Mouse (Mus musculus) hindbrain, embryonic 16.5 days (tissue): ENCODE results near the gene Prkacb. TPM values are rescaled to one million over a fixed set of nuclear protein-coding genes. Genes with fewer than 3 reads are reported as not detected.
"Not testable (repeated sequence)": the region's sequence is repeated elsewhere in the genome, so short reads cannot be mapped to it uniquely, and the experiment has no call there.

ENCODE experiments used
- ATAC-seq: fragments of 200-750 bp; cut with Nextera tagmentation; 2 replicates; pipeline ENCODE4 v1.8.0; 2017; ENCODE audit warnings: moderate TSS enrichment, moderate library complexity
- H3K27ac ChIP-seq: fragments of 300-500 bp; sonication (generic); 2 replicates; pipeline ENCODE4 v1.5.1; 2014; ENCODE audit warnings: low read depth, mild to moderate bottlenecking, control low read depth, low read length, moderate library complexity
- H3K27me3 ChIP-seq: fragments of 300-500 bp; sonication (generic); replicated peaks from 2 replicates; pipeline ENCODE4 v1.6.1; 2014; ENCODE audit warnings: low read length; ENCODE audit not compliant: control insufficient read depth, insufficient read depth
- H3K36me3 ChIP-seq: fragments of 300-500 bp; sonication (generic); 2 replicates; pipeline ENCODE4 v1.6.1; 2014; ENCODE audit warnings: mild to moderate bottlenecking, low read length, moderate library complexity, mixed read lengths; ENCODE audit not compliant: control insufficient read depth, insufficient read depth
- H3K4me1 ChIP-seq: fragments of 300-500 bp; sonication (generic); 2 replicates; pipeline ENCODE4 v1.6.1; 2014; ENCODE audit warnings: low read depth, low read length; ENCODE audit not compliant: control insufficient read depth, insufficient read depth
- H3K4me2 ChIP-seq: fragments of 300-500 bp; sonication (generic); 2 replicates; pipeline ENCODE4 v1.6.1; 2014; ENCODE audit warnings: mild to moderate bottlenecking, low read length, control low read depth, moderate library complexity
- H3K4me3 ChIP-seq: fragments of 300-500 bp; sonication (generic); 2 replicates; pipeline ENCODE4 v1.5.1; 2014; ENCODE audit warnings: mild to moderate bottlenecking, low read length, control low read depth, moderate library complexity
- H3K9ac ChIP-seq: fragments of 300-500 bp; sonication (generic); 2 replicates; pipeline ENCODE4 v1.6.1; 2014; ENCODE audit warnings: low read depth, mild to moderate bottlenecking, control low read depth, low read length, moderate library complexity
- H3K9me3 ChIP-seq: fragments of 300-500 bp; sonication (generic); 2 replicates; pipeline ENCODE4 v1.6.1; 2014; ENCODE audit warnings: mild to moderate bottlenecking, low read length, moderate library complexity; ENCODE audit not compliant: control insufficient read depth
- WGBS: fragments of 180-500 bp; shearing (Covaris S2); extraction: QIAGEN DNeasy Blood & Tissue Kit; methylation state at CpG from one replicate; pipeline ENCODE4 v1.1.7; 2014; 5-methylcytosine and 5-hydroxymethylcytosine counted together
- polyA plus RNA-seq: library from polyadenylated mRNA; unstranded; fragments of >200 nt; fragmentation: Nextera tagmentation; extraction: Ambion mirVana; gene quantifications from 2 replicates; pipeline ENCODE4 v1.2.1, GENCODE M21; 2015

Prkacb gene
- polyA plus RNA-seq, 1 experiment from 2014 or later, result 199 TPM

GRCm38 (mm10) chr3:146741564-146742202 lies 71.1 kb downstream of the Prkacb start:
- ATAC-seq, result peak; percentile 79
- Histone ChIP-seq H3K27ac (0 out of 2 replicates have a peak overlapping the region, but pooled peaks have one; percentile 17), H3K9me3 (no peaks in the 10 kb centered on the region), H3K4me2 (no peak overlapping the region), H3K4me3 (no peak overlapping the region), H3K9ac (no peak overlapping the region), H3K36me3 (peaks cover 39% of the 10 kb centered on the region), H3K27me3 (no peaks in the 10 kb centered on the region), H3K4me1 (no peaks in the 10 kb centered on the region)
- WGBS, result 75% methylated on average over 4 of the region's 4 CpGs

DNA sequence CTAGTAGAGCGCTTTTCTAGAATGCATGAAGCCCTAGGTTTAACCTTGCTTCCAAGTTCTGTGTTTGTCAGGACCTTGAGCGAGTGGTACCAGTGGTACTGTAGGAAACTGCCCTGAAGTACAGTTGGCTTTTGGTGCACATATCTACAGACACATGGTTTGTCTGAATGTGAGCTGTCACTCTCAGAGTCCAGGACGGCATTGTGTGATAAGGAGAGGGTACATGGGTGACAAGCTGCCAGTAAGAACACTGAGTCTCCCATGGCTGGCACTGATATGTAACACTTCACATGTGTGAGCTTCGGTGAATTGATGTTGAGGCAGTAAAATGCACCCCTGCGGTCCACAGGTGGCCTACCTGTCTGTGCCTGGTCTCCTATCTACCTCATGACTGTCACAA lies 71.6 kb downstream of the Prkacb start:
- 0 out of 2 replicates have a peak overlapping the region, but pooled peaks have one; percentile 17 for H3K27ac ChIP-seq
- ATAC-seq, result 0 out of 2 replicates have a peak, but pooled peaks have one; percentile 20
- no peaks in the 10 kb centered on the region for H3K4me1 ChIP-seq
- peaks cover 37% of the 10 kb centered on the region for H3K36me3 ChIP-seq
- H3K4me2 ChIP-seq, result no peak overlapping the region
- H3K27me3 ChIP-seq, result no peaks in the 10 kb centered on the region
- no peak overlapping the region for H3K4me3 ChIP-seq
- no peak overlapping the region for H3K9ac ChIP-seq
- WGBS, result 96% methylated on average over 5 of the region's 5 CpGs
- no peaks in the 10 kb centered on the region for H3K9me3 ChIP-seq

- H3K9ac ChIP-seq, H3K4me1 ChIP-seq, H3K9me3 ChIP-seq, ATAC-seq, H3K4me3 ChIP-seq, H3K27me3 ChIP-seq, H3K27ac ChIP-seq, H3K4me2 ChIP-seq: not testable (repeated sequence)
- H3K36me3 ChIP-seq, result peaks cover 37% of the 10 kb centered on the region
- WGBS, result 89% methylated on average over 6 of the region's 6 CpGs
Observed at GRCm38 (mm10) chr3:146736186-146736585, 76.6 kb downstream of the Prkacb start.

DNA sequence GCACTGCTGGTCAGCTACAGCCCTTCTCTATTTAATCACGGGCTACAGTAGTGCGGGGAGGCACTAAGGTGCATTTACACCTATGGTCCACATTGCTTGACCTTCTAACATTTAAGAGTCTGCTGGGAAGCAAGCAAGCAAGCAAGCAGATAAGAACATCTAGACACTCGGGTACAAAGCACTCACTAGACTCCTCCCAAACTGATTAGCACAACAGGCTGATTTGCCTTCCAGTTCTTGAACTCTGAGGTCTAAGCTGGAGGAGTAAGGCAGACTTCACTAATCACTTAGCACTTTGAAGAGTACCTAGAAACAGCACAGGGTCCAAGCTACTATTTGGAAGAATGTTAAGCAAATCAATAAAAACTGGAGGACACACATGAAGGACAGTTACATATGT lies 77.1 kb downstream of the Prkacb start:
- no peak overlapping the region for H3K27ac ChIP-seq
- no peak overlapping the region for H3K4me2 ChIP-seq
- H3K9me3 ChIP-seq, result no peaks in the 10 kb centered on the region
- no peaks in the 10 kb centered on the region for H3K4me1 ChIP-seq
- ATAC-seq, result no peak
- no peak overlapping the region for H3K9ac ChIP-seq
- peaks cover 34% of the 10 kb centered on the region for H3K36me3 ChIP-seq
- no peak overlapping the region for H3K4me3 ChIP-seq
- H3K27me3 ChIP-seq, result no peaks in the 10 kb centered on the region
- 90% methylated on average over 3 of the region's 3 CpGs for WGBS

DNA sequence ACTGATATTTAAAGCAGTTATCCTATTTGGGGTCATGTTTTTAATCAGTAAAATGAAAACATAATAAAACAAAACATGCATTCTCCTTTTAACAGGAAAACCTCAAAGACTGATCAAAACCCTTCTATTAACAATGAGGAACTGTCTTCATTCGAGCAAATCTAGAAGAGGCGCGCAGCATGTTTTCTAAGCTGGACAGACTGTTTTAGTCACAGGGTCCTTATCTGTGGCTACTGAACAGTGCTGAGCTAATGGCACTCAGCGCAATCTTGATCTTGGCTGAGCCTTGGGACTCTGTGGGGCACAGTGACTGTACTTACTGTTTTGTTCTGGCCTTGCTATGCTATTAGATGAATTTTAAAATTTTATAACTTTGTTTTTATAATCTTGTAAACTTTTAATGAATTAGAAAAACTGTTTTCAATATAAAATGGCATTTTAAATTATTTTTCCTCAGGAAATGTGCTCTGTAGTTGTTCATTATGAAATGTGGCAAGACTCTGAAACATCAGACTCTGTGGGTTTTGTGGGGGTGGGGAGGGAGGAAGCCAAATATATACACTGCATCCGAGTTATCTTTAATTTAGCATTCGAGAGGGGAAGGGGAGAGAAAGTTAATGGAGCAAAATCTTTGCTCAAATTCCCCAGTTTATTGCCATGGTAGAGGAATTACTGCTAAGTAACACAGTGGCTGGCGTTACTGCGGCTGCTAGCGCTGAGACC lies 77.7 kb downstream of the Prkacb start:
- Histone ChIP-seq H3K9ac (no peak overlapping the region), H3K4me3 (no peak overlapping the region), H3K4me2 (no peak overlapping the region), H3K27ac (no peak overlapping the region), H3K9me3 (no peaks in the 10 kb centered on the region), H3K4me1 (no peaks in the 10 kb centered on the region), H3K27me3 (no peaks in the 10 kb centered on the region), H3K36me3 (peaks cover 34% of the 10 kb centered on the region)
- 92% methylated on average over 9 of the region's 9 CpGs for WGBS
- ATAC-seq, result no peak

- peaks cover 34% of the 10 kb centered on the region for H3K36me3 ChIP-seq
- H3K27ac ChIP-seq, result no peak overlapping the region
- H3K27me3 ChIP-seq, result no peaks in the 10 kb centered on the region
- ATAC-seq, result no peak
- H3K4me1 ChIP-seq, result no peaks in the 10 kb centered on the region
- WGBS, result 96% methylated on average over 11 of the region's 11 CpGs
- no peak overlapping the region for H3K9ac ChIP-seq
- H3K9me3 ChIP-seq, result no peaks in the 10 kb centered on the region
- H3K4me3 ChIP-seq, result no peak overlapping the region
- no peak overlapping the region for H3K4me2 ChIP-seq
Observed at GRCm38 (mm10) chr3:146731499-146731898, 81.3 kb downstream of the Prkacb start.

GRCm38 (mm10) chr3:146723037-146723436 lies 89.8 kb downstream of the Prkacb start:
- Histone ChIP-seq H3K36me3 (peaks cover 11% of the 10 kb centered on the region; the same call in 1 of the 2 replicates), H3K4me2 (no peak overlapping the region), H3K9ac (no peak overlapping the region), H3K4me3 (no peak overlapping the region), H3K27ac (no peak overlapping the region), H3K4me1 (no peaks in the 10 kb centered on the region), H3K27me3 (no peaks in the 10 kb centered on the region), H3K9me3 (no peaks in the 10 kb centered on the region; the same call in 1 of the 2 replicates)
- ATAC-seq, result no peak
- WGBS, result 61% methylated on average over 3 of the region's 3 CpGs

DNA sequence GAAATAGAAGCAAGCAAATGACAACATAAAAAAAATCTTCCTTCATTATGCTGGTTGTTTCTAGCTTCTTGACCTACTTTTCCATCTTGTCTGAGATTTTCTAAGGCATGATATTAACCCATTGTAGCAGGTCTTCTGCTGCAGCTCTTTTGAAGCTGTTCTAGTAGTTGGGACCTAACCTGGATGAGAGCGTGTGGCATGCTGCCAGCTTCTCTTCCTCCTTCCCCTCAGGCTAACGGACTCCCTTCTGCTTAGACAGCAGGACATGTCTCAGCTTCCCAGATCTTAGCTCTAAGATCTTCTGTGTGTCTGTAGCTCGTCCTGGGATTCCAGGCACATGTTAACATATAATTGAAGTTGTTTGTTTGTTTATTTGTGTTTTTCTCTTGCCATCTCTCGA lies 93.1 kb downstream of the Prkacb start:
- WGBS, result 72% methylated on average over 4 of the region's 4 CpGs
- no peak overlapping the region for H3K4me2 ChIP-seq
- H3K4me3 ChIP-seq, result no peak overlapping the region
- no peak overlapping the region for H3K27ac ChIP-seq
- H3K9ac ChIP-seq, result no peak overlapping the region
- H3K36me3 ChIP-seq, result no peaks in the 10 kb centered on the region
- H3K27me3 ChIP-seq, result no peaks in the 10 kb centered on the region
- no peaks in the 10 kb centered on the region for H3K4me1 ChIP-seq
- ATAC-seq, result no peak
- no peaks in the 10 kb centered on the region for H3K9me3 ChIP-seq

DNA sequence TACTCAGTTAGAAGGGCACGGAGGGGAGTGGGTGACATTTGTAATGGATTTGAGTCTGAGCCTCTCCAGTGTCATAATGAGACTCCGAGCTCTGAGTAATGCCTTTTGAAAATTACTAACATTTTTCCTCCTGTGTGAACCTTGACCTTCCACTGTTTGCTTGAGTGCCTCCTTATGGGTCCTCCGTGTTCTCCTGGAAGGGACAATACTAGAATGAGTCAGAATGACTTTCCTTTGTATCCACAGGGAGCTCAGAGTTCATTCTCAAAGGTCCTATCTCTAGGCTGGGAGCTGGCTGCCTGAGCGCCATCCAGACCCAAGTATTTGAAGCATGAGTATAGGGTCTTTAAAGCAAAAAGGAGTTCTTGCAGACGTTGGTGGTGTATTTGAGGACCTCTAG lies 94.5 kb downstream of the Prkacb start:
- H3K4me3 ChIP-seq, result no peak overlapping the region
- H3K4me1 ChIP-seq, result no peaks in the 10 kb centered on the region
- no peaks in the 10 kb centered on the region for H3K27me3 ChIP-seq
- WGBS, result 60% methylated on average over 5 of the region's 5 CpGs
- H3K9ac ChIP-seq, result no peak overlapping the region
- H3K27ac ChIP-seq, result no peak overlapping the region
- no peak for ATAC-seq
- no peaks in the 10 kb centered on the region for H3K9me3 ChIP-seq
- no peak overlapping the region for H3K4me2 ChIP-seq
- H3K36me3 ChIP-seq, result no peaks in the 10 kb centered on the region
